Mouse (Mus musculus): ENCODE results near the gene Gm14214. TPM values are rescaled to one million over a fixed set of nuclear protein-coding genes. Genes with fewer than 3 reads are reported as not detected.
A peak's percentile ranks its signal among the peaks of the same experiment; 100 is the strongest.

The Gm14214 gene
- polyA plus RNA-seq, 1 experiment, result not detected

- Histone ChIP-seq H3K4me3 (ENCODE audit: control insufficient read depth, insufficient read depth, low read length) (peak within 1 kb of the TSS; percentile 75), H3K27ac (ENCODE audit: control insufficient read depth, insufficient read depth, low read length) (peak within 1 kb of the TSS; percentile 80), H3K4me1 (replicated peaks; ENCODE audit: control insufficient read depth, insufficient read depth, low read length) (peaks cover 3% of the 10 kb centered on the region; the same call in 1 of the 2 replicates), H3K36me3 (ENCODE audit: control insufficient read depth, insufficient read depth, low read length) (no peaks in the 10 kb centered on the region), H3K27me3 (ENCODE audit: control insufficient read depth, insufficient read depth, low read length) (no peaks in the 10 kb centered on the region)
- 1% methylated on average over 79 of the region's 89 CpGs for whole genome bisulfite sequencing
- peak; percentile 98 for DNase-seq
- TF ChIP-seq POLR2A (IDR thresholded peaks at IDR 0.05; ENCODE audit: control insufficient read depth, extremely low read depth, insufficient read depth, low read length, poor library complexity) (peak; percentile 100), CTCF (IDR thresholded peaks at IDR 0.05; ENCODE audit: borderline replicate concordance, control insufficient read depth, extremely low read depth, insufficient read depth, low read length, poor library complexity) (0 out of 2 replicates have a peak, but pooled peaks have one; percentile 15)
Measured at GRCm38 (mm10) chr2:154790656-154791483, 21.0 kb upstream of the Gm14214 start, which contains the start of the genes Raly and a. TSS of gene Raly (plus strand) at chr2:154791096. TSS of gene a (plus strand) at chr2:154791402.

GRCm38 (mm10) chr2:154789977-154790655 lies 20.3 kb upstream of the Gm14214 start:
- Histone ChIP-seq H3K4me3 (ENCODE audit: control insufficient read depth, insufficient read depth, low read length) (peak overlapping the region; percentile 50), H3K4me1 (replicated peaks; ENCODE audit: control insufficient read depth, insufficient read depth, low read length) (peaks cover 3% of the 10 kb centered on the region; the same call in 1 of the 2 replicates), H3K36me3 (ENCODE audit: control insufficient read depth, insufficient read depth, low read length) (no peaks in the 10 kb centered on the region), H3K27ac (ENCODE audit: control insufficient read depth, insufficient read depth, low read length) (no peak overlapping the region), H3K27me3 (ENCODE audit: control insufficient read depth, insufficient read depth, low read length) (no peaks in the 10 kb centered on the region)
- no peak for DNase-seq
- no peak for TF ChIP-seq CTCF (IDR thresholded peaks at IDR 0.05; ENCODE audit: borderline replicate concordance, control insufficient read depth, extremely low read depth, insufficient read depth, low read length, poor library complexity)
- TF ChIP-seq POLR2A (IDR thresholded peaks at IDR 0.05; ENCODE audit: control insufficient read depth, extremely low read depth, insufficient read depth, low read length, poor library complexity), result no peak
- 29% methylated on average over 14 of the region's 14 CpGs for WGBS

- no peak for TF ChIP-seq POLR2A (IDR thresholded peaks at IDR 0.05; ENCODE audit: control insufficient read depth, extremely low read depth, insufficient read depth, low read length, poor library complexity)
- no peaks in the 10 kb centered on the region for H3K27me3 ChIP-seq (ENCODE audit: control insufficient read depth, insufficient read depth, low read length)
- DNase-seq, result no peak
- no peaks in the 10 kb centered on the region for H3K36me3 ChIP-seq (ENCODE audit: control insufficient read depth, insufficient read depth, low read length)
- WGBS, result 93% methylated on average over 6 of the region's 6 CpGs
- peaks cover 3% of the 10 kb centered on the region; the same call in 1 of the 2 replicates for H3K4me1 ChIP-seq (replicated peaks; ENCODE audit: control insufficient read depth, insufficient read depth, low read length)
- no peak overlapping the region for H3K4me3 ChIP-seq (ENCODE audit: control insufficient read depth, insufficient read depth, low read length)
- H3K27ac ChIP-seq (ENCODE audit: control insufficient read depth, insufficient read depth, low read length), result no peak overlapping the region
Measured at GRCm38 (mm10) chr2:154789381-154789780, 19.6 kb upstream of the Gm14214 start.

- H3K36me3 ChIP-seq (ENCODE audit: control insufficient read depth, insufficient read depth, low read length), result no peaks in the 10 kb centered on the region
- no peak for TF ChIP-seq POLR2A (IDR thresholded peaks at IDR 0.05; ENCODE audit: control insufficient read depth, extremely low read depth, insufficient read depth, low read length, poor library complexity)
- TF ChIP-seq CTCF (IDR thresholded peaks at IDR 0.05; ENCODE audit: borderline replicate concordance, control insufficient read depth, extremely low read depth, insufficient read depth, low read length, poor library complexity), result no peak
- H3K27me3 ChIP-seq (ENCODE audit: control insufficient read depth, insufficient read depth, low read length), result no peaks in the 10 kb centered on the region
- DNase-seq, result no peak
- no peak overlapping the region for H3K4me3 ChIP-seq (ENCODE audit: control insufficient read depth, insufficient read depth, low read length)
- WGBS, result 95% methylated on average over 11 of the region's 11 CpGs
- H3K4me1 ChIP-seq (replicated peaks; ENCODE audit: control insufficient read depth, insufficient read depth, low read length), result no peaks in the 10 kb centered on the region
- H3K27ac ChIP-seq (ENCODE audit: control insufficient read depth, insufficient read depth, low read length), result no peak overlapping the region
Measured at GRCm38 (mm10) chr2:154786776-154787175, 16.9 kb upstream of the Gm14214 start.

GRCm38 (mm10) chr2:154786187-154786586 lies 16.4 kb upstream of the Gm14214 start:
- WGBS, result 87% methylated on average over 3 of the region's 3 CpGs
- Histone ChIP-seq H3K4me1 (replicated peaks; ENCODE audit: control insufficient read depth, insufficient read depth, low read length) (no peaks in the 10 kb centered on the region), H3K4me3 (ENCODE audit: control insufficient read depth, insufficient read depth, low read length) (no peak overlapping the region), H3K27me3 (ENCODE audit: control insufficient read depth, insufficient read depth, low read length) (no peaks in the 10 kb centered on the region), H3K36me3 (ENCODE audit: control insufficient read depth, insufficient read depth, low read length) (no peaks in the 10 kb centered on the region), H3K27ac (ENCODE audit: control insufficient read depth, insufficient read depth, low read length) (no peak overlapping the region)
- TF ChIP-seq POLR2A (IDR thresholded peaks at IDR 0.05; ENCODE audit: control insufficient read depth, extremely low read depth, insufficient read depth, low read length, poor library complexity) (no peak), CTCF (IDR thresholded peaks at IDR 0.05; ENCODE audit: borderline replicate concordance, control insufficient read depth, extremely low read depth, insufficient read depth, low read length, poor library complexity) (no peak)
- DNase-seq, result no peak

- no peaks in the 10 kb centered on the region for H3K27me3 ChIP-seq (ENCODE audit: control insufficient read depth, insufficient read depth, low read length)
- TF ChIP-seq POLR2A (IDR thresholded peaks at IDR 0.05; ENCODE audit: control insufficient read depth, extremely low read depth, insufficient read depth, low read length, poor library complexity), result no peak
- TF ChIP-seq CTCF (IDR thresholded peaks at IDR 0.05; ENCODE audit: borderline replicate concordance, control insufficient read depth, extremely low read depth, insufficient read depth, low read length, poor library complexity), result no peak
- no peak overlapping the region for H3K4me3 ChIP-seq (ENCODE audit: control insufficient read depth, insufficient read depth, low read length)
- no peak for DNase-seq
- H3K27ac ChIP-seq (ENCODE audit: control insufficient read depth, insufficient read depth, low read length), result no peak overlapping the region
- no peaks in the 10 kb centered on the region for H3K36me3 ChIP-seq (ENCODE audit: control insufficient read depth, insufficient read depth, low read length)
- H3K4me1 ChIP-seq (replicated peaks; ENCODE audit: control insufficient read depth, insufficient read depth, low read length), result no peaks in the 10 kb centered on the region
- WGBS, result 63% methylated on average over 3 of the region's 3 CpGs
Measured at GRCm38 (mm10) chr2:154785284-154785683, 15.5 kb upstream of the Gm14214 start.
